Mouse (Mus musculus): ENCODE measurements around the gene Dazl.
"Not testable (repeated sequence)": the region's sequence is repeated elsewhere in the genome, so short reads cannot be mapped to it uniquely, and the experiment has no call there.

DNA sequence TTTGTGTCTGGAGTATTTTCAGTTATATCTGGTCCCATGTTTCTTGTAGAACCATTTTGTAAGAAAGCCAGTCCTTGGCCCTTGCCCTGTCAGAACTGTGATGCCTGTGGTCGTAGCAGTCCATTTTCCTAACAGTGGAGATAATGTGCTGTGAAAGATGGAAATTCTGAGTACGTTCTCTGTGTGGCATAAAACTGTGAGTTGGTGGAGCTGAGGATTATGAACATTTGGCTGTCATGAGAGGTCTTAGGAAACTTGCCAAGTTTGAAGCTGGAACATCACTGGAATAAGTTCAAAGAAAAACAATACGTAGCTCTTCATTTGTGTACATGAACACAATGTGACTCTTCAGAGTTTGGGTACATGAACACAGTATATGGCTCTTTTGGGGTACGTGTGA, 31.8 kb downstream of the Dazl start:
- TF ChIP-seq CTCF, EP300 (IDR thresholded peaks at IDR 0.05; ENCODE audit: low read depth): not testable (repeated sequence)

Measured in liver, embryonic 14.5 days (tissue).